ENCODE assay signal across 9 mouse cellular contexts in the genomic region with DNA sequence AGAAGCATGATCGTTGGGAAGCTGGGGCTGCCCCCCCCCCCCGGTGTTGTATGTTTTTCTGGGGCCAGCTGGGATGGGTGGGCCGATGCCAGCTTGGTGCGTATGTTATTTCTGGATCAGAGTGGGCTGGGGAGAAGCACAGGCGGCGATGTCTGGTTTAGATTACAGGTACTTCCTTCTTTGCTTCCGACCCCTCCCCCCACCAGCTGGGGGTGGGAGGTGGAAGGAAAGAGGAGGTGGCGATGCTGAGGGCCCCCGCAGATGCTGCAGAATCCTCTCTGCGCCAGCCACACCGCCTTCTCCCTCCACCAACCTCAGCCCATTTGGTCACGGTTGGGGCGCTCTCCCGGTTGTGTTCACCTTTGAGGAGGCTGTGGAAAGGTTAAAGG. TPM values are rescaled to one million over a fixed set of nuclear protein-coding genes. Genes with fewer than 3 reads are reported as not detected.
DNase-seq lines count a peak whose midpoint lies in the region; ATAC-seq and TF ChIP-seq lines count a peak whose summit lies in the region.
"Had no signal": no experiment of that assay in that cellular context is flagged by ENCODE, and none has a peak within 500 bp of the region (broad histone marks: within the 10 kb centered on the region; RNA-seq: fewer than 3 reads in every experiment).

No protein-coding gene starts in this region.

- TF ChIP-seq EP300 in heart, postnatal 0 days (IDR thresholded peaks at IDR 0.05; ENCODE audit: low read depth) = no peak

- peak overlapping the region; percentile 68 for H3K4me2 ChIP-seq in heart, postnatal 0 days (ENCODE audit: low read depth, low read length)
- peak overlapping the region; percentile 68 for H3K4me2 ChIP-seq in neural tube, embryonic 14.5 days (ENCODE audit: low read depth, low read length)

- no peaks in the 10 kb centered on the region for H3K9me3 ChIP-seq in heart, postnatal 0 days (replicated peaks; ENCODE audit: control insufficient read depth, low read length)
- H3K9me3 ChIP-seq in neural tube, embryonic 14.5 days (ENCODE audit: control insufficient read depth, low read length) = no peaks in the 10 kb centered on the region

- H3K36me3 ChIP-seq in heart, postnatal 0 days (replicated peaks; ENCODE audit: control insufficient read depth, insufficient read depth, low read length) = no peaks in the 10 kb centered on the region
- H3K36me3 ChIP-seq in neural tube, embryonic 14.5 days (ENCODE audit: control insufficient read depth, insufficient read depth, low read length) = no peaks in the 10 kb centered on the region

- peak overlapping the region; percentile 50 for H3K4me3 ChIP-seq in heart, postnatal 0 days (ENCODE audit: low read depth, low read length)
- H3K4me3 ChIP-seq in neural tube, embryonic 14.5 days (ENCODE audit: low read depth, low read length) = peak overlapping the region; percentile 66

- ATAC-seq in heart, postnatal 0 days (ENCODE audit: insufficient read depth, low read depth) = no peak
- ATAC-seq in granulocyte monocyte progenitor cell, adult 5-6 weeks (replicated peaks; ENCODE audit: poor library complexity, severe bottlenecking) = peak; percentile 13; the same call in 1 of the 2 replicates
- ATAC-seq in neural tube, embryonic 14.5 days (ENCODE audit: low read depth) = peak; percentile 32; the same call in 1 of the 2 replicates

- H3K9ac ChIP-seq in heart, postnatal 0 days (replicated peaks; ENCODE audit: low read depth, low read length) = no peak overlapping the region
- H3K9ac ChIP-seq in neural tube, embryonic 14.5 days (replicated peaks; ENCODE audit: low read depth, low read length) = peak overlapping the region; percentile 71

- TF ChIP-seq CTCF in heart, postnatal 0 days (IDR thresholded peaks at IDR 0.05; ENCODE audit: low read depth) = no peak

- intact Hi-C loops in heart, postnatal 14 days (cut with DNase I) = no loop called here
- intact Hi-C loops in left cerebral cortex, postnatal 36 days (cut with DNase I) = loop anchor here (1.0 to 5.0 kb wide), 5 partner anchors 17 to 111 kb away; no protein-coding TSS in a partner anchor

- DNase-seq in heart, postnatal 0 days (ENCODE audit: low spot score) = no peak
- DNase-seq in heart, postnatal 14 days = no peak
- peak; percentile 88 to 89 for DNase-seq in cerebellum, postnatal 10 days
- DNase-seq in left cerebral cortex, postnatal 36 days (ENCODE audit: low spot score in 2 of 2) = peak; percentile 80 to 83
- no peak for DNase-seq in ovary, postnatal 10 days (ENCODE audit: low spot score)
- no peak for DNase-seq in yolk sac, embryonic 10.5 days (ENCODE audit: low spot score)

- peaks cover 6% of the 10 kb centered on the region for H3K4me1 ChIP-seq in heart, postnatal 0 days (ENCODE audit: control insufficient read depth, insufficient read depth)
- H3K4me1 ChIP-seq in neural tube, embryonic 14.5 days (ENCODE audit: control insufficient read depth, insufficient read depth, low read length) = peaks cover 7% of the 10 kb centered on the region; the same call in 1 of the 2 replicates

- peaks cover 30% of the 10 kb centered on the region for H3K27me3 ChIP-seq in heart, postnatal 0 days (ENCODE audit: control insufficient read depth, insufficient read depth, low read length)
- no peaks in the 10 kb centered on the region for H3K27me3 ChIP-seq in neural tube, embryonic 14.5 days (ENCODE audit: control insufficient read depth, insufficient read depth, low read length)

- 4% methylated on average over 14 of the region's 14 CpGs for WGBS in heart, postnatal 0 days
- 4% methylated on average over 14 of the region's 14 CpGs for WGBS in neural tube, embryonic 14.5 days

- no peak overlapping the region for H3K27ac ChIP-seq in heart, postnatal 0 days (ENCODE audit: low read depth)
- peak overlapping the region; percentile 70; the same call in 1 of the 2 replicates for H3K27ac ChIP-seq in neural tube, embryonic 14.5 days (ENCODE audit: low read depth, low read length)

RNA-seq across cellular contexts. Expression of a gene that starts 0.7 kb away (rescaled TPM):
- not detected in 2 replicates for total RNA-seq in heart, postnatal 0 days (2014; rRNA removed; ENCODE audit: low replicate concordance)
- 0.04 and 0.32 TPM in 2 replicates for polyA plus RNA-seq in heart, postnatal 0 days (2015; fragmentation: Nextera tagmentation; extraction: Ambion mirVana)
- under 1 TPM; 0.27 to 0.48 TPM for total RNA-seq in heart, postnatal 14 days (2021)
- total RNA-seq in granulocyte monocyte progenitor cell, adult 5-6 weeks (2014; fragmentation: Nextera tagmentation) = not detected in 2 replicates
- total RNA-seq in granulocyte monocyte progenitor cell, adult 5-6 weeks (2017) = 0.43 TPM in 1 of 2 replicates, not detected in the other
- total RNA-seq in left cerebral cortex, postnatal 36 days (2021) = 100 to 1,000 TPM; 422 to 452 TPM
- 45.5 and 53.6 TPM in 2 replicates for polyA plus RNA-seq in neural tube, embryonic 14.5 days (2014; fragmentation: Nextera tagmentation; extraction: Ambion mirVana)

RNA-seq across cellular contexts. Expression of a gene that starts 19.5 kb away (rescaled TPM):
- total RNA-seq in heart, postnatal 0 days (2014; rRNA removed; ENCODE audit: low replicate concordance) = 1,352 and 1,440 TPM in 2 replicates
- 486 and 524 TPM in 2 replicates for polyA plus RNA-seq in heart, postnatal 0 days (2015; fragmentation: Nextera tagmentation; extraction: Ambion mirVana)
- total RNA-seq in heart, postnatal 14 days (2021) = 100 to 1,000 TPM; 542 to 580 TPM
- total RNA-seq in granulocyte monocyte progenitor cell, adult 5-6 weeks (2014; fragmentation: Nextera tagmentation) = 2,240 and 2,398 TPM in 2 replicates
- total RNA-seq in granulocyte monocyte progenitor cell, adult 5-6 weeks (2017) = 2,059 and 2,173 TPM in 2 replicates
- 100 to 1,000 TPM; 430 to 478 TPM for total RNA-seq in left cerebral cortex, postnatal 36 days (2021)
- polyA plus RNA-seq in neural tube, embryonic 14.5 days (2014; fragmentation: Nextera tagmentation; extraction: Ambion mirVana) = 510 and 518 TPM in 2 replicates

RNA-seq across cellular contexts. Expression of a gene that starts 21.0 kb away (rescaled TPM):
- not detected in 2 replicates for total RNA-seq in heart, postnatal 0 days (2014; rRNA removed; ENCODE audit: low replicate concordance)
- not detected in 2 replicates for polyA plus RNA-seq in heart, postnatal 0 days (2015; fragmentation: Nextera tagmentation; extraction: Ambion mirVana)
- total RNA-seq in heart, postnatal 14 days (2021) = not detected
- total RNA-seq in granulocyte monocyte progenitor cell, adult 5-6 weeks (2014; fragmentation: Nextera tagmentation) = not detected in 2 replicates
- total RNA-seq in granulocyte monocyte progenitor cell, adult 5-6 weeks (2017) = not detected in 2 replicates
- total RNA-seq in left cerebral cortex, postnatal 36 days (2021) = not detected
- polyA plus RNA-seq in neural tube, embryonic 14.5 days (2014; fragmentation: Nextera tagmentation; extraction: Ambion mirVana) = not detected in 2 replicates
- polyA plus RNA-seq: liver, embryonic 16.5 days had no signal

RNA-seq across cellular contexts. Expression of a gene that starts 32.7 kb away (rescaled TPM):
- total RNA-seq in heart, postnatal 0 days (2014; rRNA removed; ENCODE audit: low replicate concordance) = 159 and 184 TPM in 2 replicates
- polyA plus RNA-seq in heart, postnatal 0 days (2015; fragmentation: Nextera tagmentation; extraction: Ambion mirVana) = 139 and 140 TPM in 2 replicates
- total RNA-seq in heart, postnatal 14 days (2021) = 100 to 1,000 TPM; 320 to 341 TPM
- 95.3 and 120 TPM in 2 replicates for total RNA-seq in granulocyte monocyte progenitor cell, adult 5-6 weeks (2014; fragmentation: Nextera tagmentation)
- total RNA-seq in granulocyte monocyte progenitor cell, adult 5-6 weeks (2017) = 173 and 194 TPM in 2 replicates
- 100 to 1,000 TPM; 511 to 604 TPM for total RNA-seq in left cerebral cortex, postnatal 36 days (2021)
- polyA plus RNA-seq in neural tube, embryonic 14.5 days (2014; fragmentation: Nextera tagmentation; extraction: Ambion mirVana) = 74.8 and 125 TPM in 2 replicates

Comparison
In these comparisons a context has a peak if more than half of its experiments do, and no peak if none do; other contexts are left out.
1. DNase-seq: peak in cerebellum, postnatal 10 days (2 of 2) and left cerebral cortex, postnatal 36 days (2 of 2); none in heart, postnatal 0 days (single experiment), heart, postnatal 14 days (0 of 2), ovary, postnatal 10 days (single experiment) and yolk sac, embryonic 10.5 days (single experiment).
2. RNA of a gene that starts 0.7 kb away (total RNA-seq): 422 to 452 TPM in left cerebral cortex, postnatal 36 days; 0.27 to 0.48 TPM in heart, postnatal 14 days, not detected in heart, postnatal 0 days and 0.43 TPM in granulocyte monocyte progenitor cell, adult 5-6 weeks; every median in the first group is over 100 times any median in the second.